Mouse (Mus musculus) skeletal muscle tissue, adult 2 months (tissue): ENCODE data around the gene Glce.

Source experiments
- DNase-seq: peaks from one replicate; pipeline ENCODE4 v3.0.0-alpha.2; 2012; ENCODE audit warnings: low read depth, low spot score

Glce gene

GRCm38 (mm10) chr9:62028072-62028471, 94.4 kb downstream of the Glce start:
- no peak for DNase-seq

- no peak for DNase-seq
Observed at GRCm38 (mm10) chr9:62026600-62026999, 95.9 kb downstream of the Glce start, which contains the start of gene Paqr5. Gene Paqr5, minus strand, starts transcription at chr9:62026856.

GRCm38 (mm10) chr9:62025056-62025455, 97.4 kb downstream of the Glce start:
- DNase-seq: no peak

- DNase-seq: no peak
Observed at GRCm38 (mm10) chr9:62023879-62024278, 98.6 kb downstream of the Glce start.

- DNase-seq: no peak
Observed at GRCm38 (mm10) chr9:62022961-62023680, 99.3 kb downstream of the Glce start.

- no peak for DNase-seq
Observed at GRCm38 (mm10) chr9:62021583-62022120, 100.8 kb downstream of the Glce start.

- DNase-seq: no peak
Observed at GRCm38 (mm10) chr9:62020259-62020658, 102.2 kb downstream of the Glce start.

GRCm38 (mm10) chr9:62018229-62019093, 104.0 kb downstream of the Glce start:
- DNase-seq: no peak

- no peak for DNase-seq
Observed at GRCm38 (mm10) chr9:62017329-62017728, 105.1 kb downstream of the Glce start.

GRCm38 (mm10) chr9:62015504-62015903, 107.0 kb downstream of the Glce start:
- DNase-seq: no peak

GRCm38 (mm10) chr9:62013316-62014097, 108.9 kb downstream of the Glce start:
- no peak for DNase-seq

- DNase-seq: no peak
Observed at GRCm38 (mm10) chr9:62008360-62008759, 114.1 kb downstream of the Glce start.
